Mouse (Mus musculus) layer of hippocampus, adult 2 months (tissue): Measurements from ENCODE around the gene Limk2. TPM values are rescaled to one million over a fixed set of nuclear protein-coding genes. Genes with fewer than 3 reads are reported as not detected.

Source experiments
- DNase-seq, 2 experiments: peaks; one replicate each; pipeline ENCODE4 v3.0.0; 2022; ENCODE audit warnings: low spot score in 2 of 2
- H3K27ac ChIP-seq: fragments of 200-600 bp; 2 replicates; pipeline ENCODE4 v1.8.1; 2022
- H3K4me3 ChIP-seq: fragments of 200-600 bp; 2 replicates; pipeline ENCODE4 v1.8.1; 2022; ENCODE audit warnings: mild to moderate bottlenecking
- CTCF ChIP-seq: fragments of 200-600 bp; conservative IDR thresholded peaks from 2 replicates; pipeline ENCODE4 v1.8.1; 2022; ENCODE audit warnings: antibody characterized with exemption, mild to moderate bottlenecking, moderate library complexity
- total RNA-seq, 2 experiments: library from RNA; stranded (reverse); gene quantifications; 2 replicates each; pipeline ENCODE4 v1.2.3; 2021

The Limk2 gene
- total RNA-seq, 2 experiments from 2014 or later: 97.6 to 117 TPM

DNA sequence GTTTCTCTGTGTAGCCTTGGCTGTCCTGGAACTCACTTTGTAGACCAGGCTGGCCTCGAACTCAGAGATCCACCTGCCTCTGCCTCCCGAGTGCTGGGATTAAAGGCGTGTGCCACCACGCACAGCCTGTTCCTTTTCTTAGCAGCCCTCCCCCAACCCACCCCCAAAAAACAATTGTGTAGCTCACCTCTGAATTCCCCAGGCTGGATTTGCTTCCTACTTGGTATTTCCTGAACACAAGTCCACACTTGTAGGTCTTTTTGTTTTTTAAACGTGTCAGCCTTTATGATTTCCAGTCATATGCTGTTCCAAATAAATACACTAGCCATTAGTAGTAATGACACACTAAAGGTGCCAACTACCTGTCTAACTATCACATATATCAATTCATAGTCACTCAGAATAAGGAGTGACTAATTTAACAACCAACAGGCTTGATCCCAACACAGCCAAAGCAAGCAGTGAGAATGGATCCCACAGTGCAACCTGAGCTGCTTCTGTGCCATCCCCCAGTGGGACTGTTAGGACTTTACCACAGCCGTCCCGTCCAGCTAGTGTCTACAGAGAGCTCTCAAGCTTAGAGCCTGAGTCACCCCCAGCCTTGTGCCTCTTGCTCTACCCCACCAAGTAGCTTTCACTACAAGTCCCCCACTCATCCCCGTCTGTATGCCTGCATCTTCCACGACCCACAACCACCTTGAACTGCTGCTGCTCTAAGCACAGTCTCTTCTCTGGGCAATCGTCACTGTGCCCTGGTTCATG lies 97.2 kb downstream of the Limk2 start:
- Histone ChIP-seq H3K27ac (no peak overlapping the region), H3K4me3 (no peak overlapping the region)
- TF ChIP-seq CTCF: no peak
- no peak for DNase-seq

DNA sequence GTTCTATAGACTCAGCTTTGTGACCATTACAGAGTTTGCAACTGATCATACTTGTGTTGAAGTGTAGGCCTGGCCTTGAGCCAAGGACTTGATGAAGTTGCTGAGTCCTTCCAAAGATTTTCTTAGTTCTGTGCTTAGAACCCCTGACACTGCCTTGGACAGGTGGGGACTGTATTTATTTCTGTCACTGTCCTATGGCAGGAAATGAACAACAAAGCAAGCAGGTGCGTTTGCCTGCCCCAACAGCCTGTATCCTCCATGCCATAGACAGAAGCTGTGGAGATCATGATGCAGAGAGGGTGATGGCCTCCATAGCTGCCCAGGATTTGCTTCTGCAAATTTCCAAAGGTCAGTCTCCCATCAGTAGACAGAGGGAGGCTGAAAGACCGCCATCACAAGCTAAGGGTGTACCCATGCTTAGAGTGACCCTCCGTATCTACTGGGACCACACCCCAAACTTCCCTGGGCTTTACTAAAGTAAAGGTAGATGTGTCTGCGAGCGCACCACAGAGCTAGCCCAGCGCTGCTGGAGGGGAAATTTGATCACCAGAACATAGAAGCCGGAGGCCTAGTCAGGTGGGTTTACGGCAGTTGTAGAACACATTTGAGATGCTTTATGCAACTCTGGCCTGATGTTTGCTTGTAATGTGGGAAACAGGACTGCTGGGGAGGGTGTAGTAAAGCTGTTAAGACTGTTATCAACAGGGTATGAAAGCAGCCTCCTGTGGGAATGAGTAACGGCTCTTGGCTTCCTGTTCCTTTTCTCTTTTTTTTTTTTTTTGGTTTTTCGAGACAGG lies 98.0 kb downstream of the Limk2 start:
- no peak for TF ChIP-seq CTCF
- DNase-seq: no peak
- no peak overlapping the region for H3K27ac ChIP-seq
- no peak overlapping the region for H3K4me3 ChIP-seq

- DNase-seq: no peak
- H3K27ac ChIP-seq: no peak overlapping the region
- TF ChIP-seq CTCF: no peak
- no peak overlapping the region for H3K4me3 ChIP-seq
Measured at GRCm38 (mm10) chr11:3309884-3310283, 99.1 kb downstream of the Limk2 start.

- no peak for DNase-seq
- Histone ChIP-seq H3K4me3 (no peak overlapping the region), H3K27ac (no peak overlapping the region)
- TF ChIP-seq CTCF: no peak
Measured at GRCm38 (mm10) chr11:3307875-3308274, 101.1 kb downstream of the Limk2 start.

DNA sequence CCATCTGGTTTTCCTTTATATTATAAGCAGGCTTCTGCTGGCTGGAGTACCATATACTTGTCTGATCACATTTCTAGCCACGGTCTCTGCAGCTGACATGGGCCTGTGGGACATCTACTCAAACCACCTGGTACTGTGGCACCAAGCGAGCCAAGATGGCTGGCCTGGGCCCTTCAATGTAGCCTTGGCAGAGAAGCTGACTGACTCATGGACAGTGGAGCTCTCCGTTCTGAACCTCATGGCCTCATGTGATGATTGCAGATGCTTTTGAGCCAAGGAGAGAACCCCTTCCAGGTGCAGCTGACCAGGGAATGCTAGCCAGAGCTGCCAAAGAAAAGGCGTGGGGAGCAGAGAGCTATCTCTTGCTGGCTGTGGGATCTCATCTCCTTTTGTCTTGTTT lies 103.2 kb downstream of the Limk2 start:
- H3K27ac ChIP-seq: no peak overlapping the region
- DNase-seq: no peak
- no peak overlapping the region for H3K4me3 ChIP-seq
- no peak for TF ChIP-seq CTCF

DNA sequence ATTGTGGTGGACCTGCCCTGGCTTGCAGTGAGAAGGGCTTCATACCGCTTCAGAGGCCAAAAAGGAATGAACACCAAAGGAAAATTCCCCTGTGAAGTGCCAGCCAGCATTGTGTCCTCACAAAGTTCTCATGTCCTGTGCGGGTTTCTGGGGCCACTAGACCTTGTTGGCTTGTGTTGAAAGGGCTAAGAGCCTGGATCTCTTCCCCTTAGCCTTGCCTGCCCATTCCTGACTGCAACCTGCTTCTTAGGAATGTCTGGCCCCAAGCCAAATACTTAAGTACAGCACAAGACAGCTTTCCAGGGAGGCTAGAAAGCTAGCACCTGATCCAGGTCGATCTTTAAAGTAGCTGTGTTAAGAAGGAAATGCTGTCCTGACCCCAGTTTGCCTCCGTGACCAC lies 106.2 kb downstream of the Limk2 start:
- H3K27ac ChIP-seq: peak overlapping the region; percentile 55
- no peak for TF ChIP-seq CTCF
- H3K4me3 ChIP-seq: no peak overlapping the region
- DNase-seq: no peak

GRCm38 (mm10) chr11:3302385-3302784 lies 106.6 kb downstream of the Limk2 start:
- DNase-seq: peak in 1 of 2 experiments; percentile 21
- H3K4me3 ChIP-seq: no peak overlapping the region
- peak overlapping the region; percentile 55; the same call in 1 of the 2 replicates for H3K27ac ChIP-seq
- no peak for TF ChIP-seq CTCF

DNA sequence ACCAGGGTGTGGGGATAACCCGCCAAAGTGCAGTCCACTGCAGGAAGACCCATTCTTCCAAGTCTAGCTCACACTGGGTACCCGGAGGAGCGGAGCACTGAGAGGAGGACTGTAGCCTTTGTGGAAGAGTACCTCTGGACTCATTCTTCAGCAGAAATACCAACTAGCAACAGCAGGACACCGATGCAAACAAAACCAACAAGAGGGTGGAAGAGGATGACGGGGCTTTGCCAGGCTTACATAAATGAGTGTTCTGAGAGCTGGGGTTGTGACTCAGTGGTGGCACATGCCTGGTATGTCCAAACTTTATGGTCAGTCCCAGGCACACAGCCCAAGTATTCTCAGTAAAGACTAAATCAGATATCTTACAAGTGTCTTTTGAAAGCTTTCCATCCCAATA lies 107.9 kb downstream of the Limk2 start:
- no peak overlapping the region for H3K27ac ChIP-seq
- no peak for DNase-seq
- TF ChIP-seq CTCF: no peak
- H3K4me3 ChIP-seq: no peak overlapping the region

- DNase-seq: no peak
- no peak overlapping the region for H3K4me3 ChIP-seq
- no peak for TF ChIP-seq CTCF
- H3K27ac ChIP-seq: no peak overlapping the region
Measured at GRCm38 (mm10) chr11:3298813-3299185, 110.2 kb downstream of the Limk2 start.

DNA sequence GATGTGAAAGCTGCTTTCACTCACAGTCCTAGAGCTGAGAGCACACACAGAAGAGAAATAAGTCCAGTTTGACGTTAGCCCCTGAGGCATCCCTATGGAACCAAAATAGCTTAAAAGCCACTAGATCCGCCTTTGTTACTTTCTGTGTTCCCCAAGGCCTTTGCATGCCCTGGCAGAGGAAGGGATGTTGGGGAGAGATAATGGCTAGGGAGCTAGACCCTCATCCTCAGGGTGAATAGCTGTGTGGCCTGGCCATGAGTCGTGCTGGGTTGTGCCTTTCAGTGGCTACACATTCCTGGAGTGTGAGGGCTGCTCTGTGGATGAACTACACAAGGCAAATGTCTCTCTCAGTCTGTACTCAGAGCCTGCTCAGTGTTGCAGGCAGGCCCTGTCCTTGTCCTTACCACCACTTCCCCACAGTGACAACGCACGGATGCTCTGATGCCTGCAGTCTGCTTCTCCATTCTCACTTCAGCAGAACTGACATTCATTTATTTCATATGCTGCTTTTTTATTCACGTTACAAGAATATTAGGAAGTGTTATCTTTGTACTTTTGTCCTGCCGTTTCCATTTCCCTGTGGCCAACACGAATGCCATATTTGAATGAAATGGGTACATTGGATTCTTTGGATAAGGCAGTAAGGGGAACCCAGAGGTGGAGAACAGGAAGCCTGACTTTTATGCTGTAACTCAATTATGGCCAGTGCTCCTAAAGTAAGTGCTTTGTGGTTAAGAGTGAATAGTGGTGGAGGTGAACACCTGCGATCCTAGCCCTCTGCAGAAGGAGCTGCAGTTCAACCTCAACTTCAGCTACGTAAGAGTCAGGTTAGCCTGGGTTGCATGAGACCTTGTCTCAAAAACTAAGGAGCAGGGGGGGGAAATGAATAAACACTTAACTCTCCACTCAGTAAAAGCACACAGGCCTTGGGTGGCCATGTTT lies 110.8 kb downstream of the Limk2 start:
- DNase-seq: no peak
- H3K27ac ChIP-seq: no peak overlapping the region
- H3K4me3 ChIP-seq: no peak overlapping the region
- TF ChIP-seq CTCF: no peak

DNA sequence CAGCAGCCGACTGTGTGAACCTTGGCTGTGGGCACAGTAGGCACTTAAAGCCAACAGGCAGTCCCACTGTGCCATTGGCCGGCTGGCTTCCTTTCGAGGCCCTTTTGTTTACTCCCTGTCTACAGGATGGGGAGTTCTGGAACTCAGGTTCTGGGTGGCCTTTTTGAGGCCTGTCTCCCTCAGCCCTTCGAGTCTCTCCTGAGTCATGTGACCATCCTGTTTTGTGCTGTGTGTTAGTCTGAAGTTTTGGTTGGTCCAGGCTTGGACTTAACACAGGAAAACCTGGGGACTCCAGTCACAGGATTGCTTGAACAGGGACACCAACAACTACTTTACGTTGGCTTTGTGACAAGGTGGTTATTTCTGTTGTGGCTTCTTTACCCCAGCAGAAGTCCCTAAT lies 112.9 kb downstream of the Limk2 start:
- Histone ChIP-seq H3K27ac (peak overlapping the region; percentile 34; the same call in 1 of the 2 replicates), H3K4me3 (no peak overlapping the region)
- TF ChIP-seq CTCF: no peak
- no peak for DNase-seq

GRCm38 (mm10) chr11:3294641-3295040 lies 114.3 kb downstream of the Limk2 start:
- H3K27ac ChIP-seq: peak overlapping the region; percentile 100; the same call in 1 of the 2 replicates
- H3K4me3 ChIP-seq: no peak overlapping the region
- no peak for TF ChIP-seq CTCF
- no peak for DNase-seq

Other genes starting within 250 kb of the Limk2 start
- 10 to 100 TPM; 74.8 to 78.6 TPM for gene Sfi1, start 215.7 kb downstream of the Limk2 start, total RNA-seq
- gene Eif4enif1, start 206.8 kb downstream of the Limk2 start, total RNA-seq: 10 to 100 TPM; 67.7 to 80.6 TPM
- gene Drg1, start 142.8 kb downstream of the Limk2 start, total RNA-seq: 10 to 100 TPM; 91.7 to 98.9 TPM
- 10 to 100 TPM; 55.5 to 56.6 TPM for gene Patz1, start 120.3 kb downstream of the Limk2 start, total RNA-seq
- 10 to 100 TPM; 35.9 to 41.5 TPM for gene Pik3ip1, start 78.8 kb downstream of the Limk2 start, total RNA-seq
- 10 to 100 TPM; 26.6 to 29.1 TPM for gene Rnf185, start 43.2 kb upstream of the Limk2 start, total RNA-seq
- 1 to 10 TPM; 2.1 to 2.3 TPM for gene Pla2g3, start 79.1 kb upstream of the Limk2 start, total RNA-seq
- gene Inpp5j, start 95.6 kb upstream of the Limk2 start, total RNA-seq: 10 to 100 TPM; 87.1 to 97.1 TPM
- 100 to 1,000 TPM; 199 to 202 TPM for gene Selenom, start 105.5 kb upstream of the Limk2 start, total RNA-seq
- gene Smtn, start 131.4 kb upstream of the Limk2 start, total RNA-seq: 10 to 100 TPM in 1 of 2 experiments, 1 to 10 TPM in 1; 7.4 to 10.3 TPM
- 10 to 100 TPM; 41.8 to 42.6 TPM for gene Morc2a, start 240.0 kb upstream of the Limk2 start, total RNA-seq